Mouse (Mus musculus): ENCODE measurements around the gene Akr1c18. TPM values are rescaled to one million over a fixed set of nuclear protein-coding genes. Genes with fewer than 3 reads are reported as not detected.

Gene Akr1c18
- total and polyA plus RNA-seq, 3 experiments, result not detected

- TF ChIP-seq ELF1 (IDR thresholded peaks at IDR 0.05; ENCODE audit: low read depth, low read length), result no peak
These were observed 17.4 kb downstream of the Akr1c18 start (continued) for GRCm38 (mm10) chr13:4133070-4133469.

- H3K27me3 ChIP-seq (replicated peaks), result no peaks in the 10 kb centered on the region
- in situ Hi-C loops (cut with MboI; ENCODE audit: low pct_ligation_motif_present, low pct_unique_long_range_greater_than_20kb, low sequenced_read_pairs), result loop anchor here (5.0 to 25.0 kb wide), 3 partner anchors 56 to 481 kb away; partner anchors contain the start of gene Akr1e1
- no peak overlapping the region for H3K4me2 ChIP-seq (ENCODE audit: insufficient read depth, low read depth, poor library complexity, severe bottlenecking)
These were observed 18.7 kb downstream of the Akr1c18 start for GRCm38 (mm10) chr13:4131721-4132120.

GRCm38 (mm10) chr13:4131317-4131716 is 19.1 kb downstream of the Akr1c18 start:
- no peak overlapping the region for H3K9ac ChIP-seq (ENCODE audit: insufficient read depth, low read depth)
- no peaks in the 10 kb centered on the region for H3K27me3 ChIP-seq (replicated peaks)
- H3K27ac ChIP-seq (ENCODE audit: insufficient read depth, low read depth), result no peak overlapping the region
- no peak for DNase-seq (ENCODE audit: extremely low read depth)
- H3K4me2 ChIP-seq (ENCODE audit: insufficient read depth, low read depth, poor library complexity, severe bottlenecking), result no peak overlapping the region
- H3K36me3 ChIP-seq (replicated peaks in 1 of 2; ENCODE audit: control insufficient read depth in 1 of 2, insufficient read depth in 1 of 2, low read length in 1 of 2), result no peaks in the 10 kb centered on the region
- no peaks in the 10 kb centered on the region for H3K9me3 ChIP-seq (replicated peaks; ENCODE audit: low read length)
- H3K4me3 ChIP-seq (replicated peaks in 1 of 3; ENCODE audit: low read depth in 2 of 3, low read length in 2 of 3, poor library complexity in 1 of 3), result no peak overlapping the region
- TF ChIP-seq IRF4 (IDR thresholded peaks at IDR 0.05; ENCODE audit: low read depth, low read length) (no peak), USF2 (conservative IDR thresholded peaks at IDR 0.05; ENCODE audit: low read depth, low read length) (no peak), MAFK (IDR thresholded peaks at IDR 0.05; ENCODE audit: insufficient replicate concordance, low read length) (no peak), PAX5 (IDR thresholded peaks at IDR 0.05; ENCODE audit: low read length) (no peak), ELF1 (IDR thresholded peaks at IDR 0.05; ENCODE audit: low read depth, low read length) (no peak), EP300 (IDR thresholded peaks at IDR 0.05; ENCODE audit: low read length) (no peak), USF1 (IDR thresholded peaks at IDR 0.05; ENCODE audit: low read depth, low read length) (no peak), ZMIZ1 (IDR thresholded peaks at IDR 0.05; ENCODE audit: low read depth, low read length) (no peak), GABPA (IDR thresholded peaks at IDR 0.05; ENCODE audit: insufficient replicate concordance, low read depth, low read length) (no peak), NRF1 (IDR thresholded peaks at IDR 0.05; ENCODE audit: low read depth, low read length) (no peak), ZC3H11A (IDR thresholded peaks at IDR 0.05; ENCODE audit: low read depth, low read length) (no peak), UBTF (IDR thresholded peaks at IDR 0.05; ENCODE audit: low read depth, low read length) (no peak), TBP (conservative IDR thresholded peaks at IDR 0.05; ENCODE audit: low read depth, low read length) (no peak), POLR2AphosphoS2 (IDR thresholded peaks at IDR 0.05; ENCODE audit: low read depth, low read length) (no peak), MAZ (IDR thresholded peaks at IDR 0.05; ENCODE audit: low read depth, low read length) (no peak), RCOR1 (conservative IDR thresholded peaks at IDR 0.05; ENCODE audit: low read depth, low read length) (no peak), E2F4 (IDR thresholded peaks at IDR 0.05; ENCODE audit: insufficient replicate concordance, low read depth, low read length) (no peak), JUND (conservative IDR thresholded peaks at IDR 0.05; ENCODE audit: low read depth, low read length) (no peak)
- H3K79me2 ChIP-seq (replicated peaks; ENCODE audit: control insufficient read depth, extremely low read depth, insufficient read depth, poor library complexity, severe bottlenecking), result no peaks in the 10 kb centered on the region
- no peaks in the 10 kb centered on the region for H3K4me1 ChIP-seq (ENCODE audit: control insufficient read depth in 1 of 2, insufficient read depth in 2 of 2)
- in situ Hi-C loops (cut with MboI; ENCODE audit: low pct_ligation_motif_present, low pct_unique_long_range_greater_than_20kb, low sequenced_read_pairs), result loop anchor here (5.0 to 25.0 kb wide), 3 partner anchors 56 to 481 kb away; partner anchors contain the start of gene Akr1e1
- dilution Hi-C loops (cut with MboI; ENCODE audit: extremely low pct_ligation_motif_present, extremely low pct_unique_long_range_greater_than_20kb, low sequenced_read_pairs), result no loop called here

More at GRCm38 (mm10) chr13:4131721-4132120, 18.7 kb downstream of the Akr1c18 start:
- DNase-seq (ENCODE audit: extremely low read depth), result no peak
- H3K27ac ChIP-seq (ENCODE audit: insufficient read depth, low read depth), result no peak overlapping the region
- no peak overlapping the region for H3K9ac ChIP-seq (ENCODE audit: insufficient read depth, low read depth)
- no peaks in the 10 kb centered on the region for H3K36me3 ChIP-seq (replicated peaks in 1 of 2; ENCODE audit: control insufficient read depth in 1 of 2, insufficient read depth in 1 of 2, low read length in 1 of 2)
- no peaks in the 10 kb centered on the region for H3K9me3 ChIP-seq (replicated peaks; ENCODE audit: low read length)
- dilution Hi-C loops (cut with MboI; ENCODE audit: extremely low pct_ligation_motif_present, extremely low pct_unique_long_range_greater_than_20kb, low sequenced_read_pairs), result no loop called here
- H3K4me1 ChIP-seq (ENCODE audit: control insufficient read depth in 1 of 2, insufficient read depth in 2 of 2), result no peaks in the 10 kb centered on the region
- no peaks in the 10 kb centered on the region for H3K79me2 ChIP-seq (replicated peaks; ENCODE audit: control insufficient read depth, extremely low read depth, insufficient read depth, poor library complexity, severe bottlenecking)
- TF ChIP-seq NELFE (IDR thresholded peaks at IDR 0.05; ENCODE audit: low read depth, low read length) (no peak), RCOR1 (conservative IDR thresholded peaks at IDR 0.05; ENCODE audit: low read depth, low read length) (no peak), NRF1 (IDR thresholded peaks at IDR 0.05; ENCODE audit: low read depth, low read length) (no peak), ETS1 (conservative IDR thresholded peaks at IDR 0.05; ENCODE audit: low read depth, low read length) (no peak), MAFK (IDR thresholded peaks at IDR 0.05; ENCODE audit: insufficient replicate concordance, low read length) (no peak), ZC3H11A (IDR thresholded peaks at IDR 0.05; ENCODE audit: low read depth, low read length) (no peak), KAT2A (IDR thresholded peaks at IDR 0.05; ENCODE audit: insufficient replicate concordance, low read length) (no peak), ZNF384 (IDR thresholded peaks at IDR 0.05; ENCODE audit: low read depth, low read length) (no peak), CTCF (conservative IDR thresholded peaks at IDR 0.05 in 1 of 2, IDR thresholded peaks at IDR 0.05 in 1 of 2; ENCODE audit: low read depth in 2 of 2, low read length in 2 of 2) (no peak)
- H3K4me3 ChIP-seq (replicated peaks in 1 of 3; ENCODE audit: low read depth in 2 of 3, low read length in 2 of 3, poor library complexity in 1 of 3), result no peak overlapping the region
